Mouse (Mus musculus) mouse trophoblast stem cell (cell line): ENCODE results near the gene Kif3b.
"Not testable (repeated sequence)": the region's sequence is repeated elsewhere in the genome, so short reads cannot be mapped to it uniquely, and the experiment has no call there.

Source experiments
- in situ Hi-C, 2 experiments: fragments of 300-500 bp; cut with MseI, MboI; formaldehyde crosslinking; loops; 2 replicates in 1 of 2; 3 replicates in 1 of 2; pipeline ENCODE4 v1.15.1; 2025

Gene Kif3b

DNA sequence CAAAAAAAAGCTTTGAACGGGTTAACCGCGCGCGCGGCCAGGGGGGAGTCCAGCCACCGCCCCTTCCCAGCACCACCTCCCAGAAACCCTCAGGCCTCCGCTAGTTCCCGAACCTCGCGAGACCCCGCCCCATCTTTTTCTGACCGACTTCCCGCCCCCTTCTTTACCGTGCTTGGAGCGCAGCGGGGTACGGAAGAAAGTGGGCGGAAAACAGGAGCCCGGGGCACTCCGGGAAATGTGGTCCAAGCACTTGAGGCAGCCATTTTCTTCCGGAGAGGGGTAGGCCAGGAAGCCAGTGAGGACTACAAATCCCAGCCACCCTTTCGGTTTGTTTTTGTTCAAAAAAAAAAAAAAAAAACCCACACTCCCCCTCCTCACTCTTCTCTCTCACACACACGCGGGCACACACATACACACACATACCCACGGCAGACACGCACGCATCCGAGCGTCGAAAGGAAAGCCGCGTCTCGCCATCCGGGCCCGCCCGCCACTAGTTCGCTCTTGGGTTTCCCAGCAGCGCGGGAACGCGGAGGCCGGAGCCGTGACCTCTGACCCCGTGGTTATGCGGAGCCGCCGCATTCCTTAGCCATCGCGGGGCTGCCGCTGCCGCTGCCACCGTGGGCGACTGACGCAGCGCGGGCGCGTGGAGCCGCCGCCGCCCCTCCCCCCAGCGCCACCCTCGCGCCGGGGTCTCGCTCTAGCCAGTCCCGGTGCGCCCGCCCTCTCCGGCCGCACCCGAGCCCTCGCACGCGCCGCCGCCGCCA is 54.4 kb downstream of the Kif3b start, which contains the start of gene Asxl1:
Asxl1 (plus strand) TSS at position 376 of the 767 bp plus-strand sequence.
- in situ Hi-C loops, result no loop called here

DNA sequence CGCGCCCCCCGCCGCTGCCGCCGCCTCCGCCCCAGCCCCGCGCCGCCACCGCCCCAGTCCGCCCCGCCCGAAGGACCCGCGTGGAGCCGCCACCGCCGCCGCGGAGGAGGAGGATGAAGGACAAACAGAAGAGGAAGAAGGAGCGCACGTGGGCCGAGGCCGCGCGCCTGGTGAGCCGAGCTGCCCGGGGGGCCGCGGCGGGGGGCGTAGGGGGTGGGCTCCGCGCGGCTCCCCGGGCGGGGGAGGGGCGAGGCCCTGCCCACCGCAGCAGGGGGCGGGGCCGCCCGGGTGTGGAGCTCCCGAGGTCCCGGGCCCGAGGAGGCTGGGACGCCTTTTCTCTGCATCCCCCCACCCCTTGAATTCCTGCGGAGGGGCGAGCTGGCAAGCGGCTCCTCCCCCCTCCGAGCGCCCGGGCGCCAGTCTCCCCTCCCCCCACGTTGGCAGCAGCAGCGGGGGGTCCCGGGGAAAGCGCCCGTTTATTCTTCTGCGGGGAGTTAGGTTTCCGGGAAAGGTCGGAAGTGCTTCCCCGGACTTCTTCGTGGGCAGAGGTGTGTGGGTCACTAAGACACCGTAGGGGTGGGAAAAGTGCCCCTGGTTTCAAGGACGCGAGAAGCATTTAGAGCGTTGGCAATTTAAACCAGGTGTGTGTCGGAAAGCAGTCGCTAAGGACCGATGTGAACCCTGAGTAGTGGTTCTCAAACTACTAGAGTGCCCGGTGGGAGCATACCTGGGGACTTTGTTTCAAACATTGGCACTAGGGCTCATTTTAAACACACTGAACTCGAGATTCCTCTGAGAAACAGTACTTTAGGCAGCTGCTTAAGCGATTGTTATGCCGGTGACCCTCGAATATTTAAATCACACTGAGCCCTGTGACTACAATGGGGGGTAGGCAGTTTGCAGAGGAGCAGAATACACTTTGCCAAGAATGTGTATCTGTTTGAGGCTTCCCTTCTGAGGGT is 55.3 kb downstream of the Kif3b start:
- in situ Hi-C loops, result no loop called here

DNA sequence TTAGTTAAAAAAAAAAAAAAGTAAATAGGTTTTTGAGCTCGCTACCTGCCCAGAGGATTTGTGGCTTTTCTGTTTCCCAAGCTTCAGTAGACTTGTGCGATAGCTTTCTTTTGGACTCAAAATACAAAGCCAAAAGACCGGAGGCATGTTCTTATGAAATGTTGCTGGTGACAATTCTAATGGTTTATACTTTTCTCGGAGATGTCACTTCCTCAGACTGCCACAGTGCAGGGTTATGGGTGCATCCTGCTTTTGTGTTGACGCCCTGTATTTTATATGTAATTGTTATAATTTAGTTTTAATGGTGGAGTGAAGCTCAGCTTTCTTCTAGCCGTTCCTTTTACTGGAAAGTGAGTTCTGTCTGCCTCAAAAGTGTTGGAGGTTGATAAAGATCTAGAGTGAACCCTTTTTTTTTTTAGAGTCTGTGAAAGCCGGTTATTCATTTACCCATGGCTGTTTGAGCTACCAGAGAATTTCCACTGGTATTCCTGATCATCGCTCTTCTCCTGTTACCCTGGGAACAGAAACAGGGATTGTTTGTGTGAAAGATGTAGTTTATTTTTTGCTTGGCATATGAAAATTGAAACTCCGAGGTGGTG is 56.1 kb downstream of the Kif3b start:
- in situ Hi-C loops, result no loop called here

DNA sequence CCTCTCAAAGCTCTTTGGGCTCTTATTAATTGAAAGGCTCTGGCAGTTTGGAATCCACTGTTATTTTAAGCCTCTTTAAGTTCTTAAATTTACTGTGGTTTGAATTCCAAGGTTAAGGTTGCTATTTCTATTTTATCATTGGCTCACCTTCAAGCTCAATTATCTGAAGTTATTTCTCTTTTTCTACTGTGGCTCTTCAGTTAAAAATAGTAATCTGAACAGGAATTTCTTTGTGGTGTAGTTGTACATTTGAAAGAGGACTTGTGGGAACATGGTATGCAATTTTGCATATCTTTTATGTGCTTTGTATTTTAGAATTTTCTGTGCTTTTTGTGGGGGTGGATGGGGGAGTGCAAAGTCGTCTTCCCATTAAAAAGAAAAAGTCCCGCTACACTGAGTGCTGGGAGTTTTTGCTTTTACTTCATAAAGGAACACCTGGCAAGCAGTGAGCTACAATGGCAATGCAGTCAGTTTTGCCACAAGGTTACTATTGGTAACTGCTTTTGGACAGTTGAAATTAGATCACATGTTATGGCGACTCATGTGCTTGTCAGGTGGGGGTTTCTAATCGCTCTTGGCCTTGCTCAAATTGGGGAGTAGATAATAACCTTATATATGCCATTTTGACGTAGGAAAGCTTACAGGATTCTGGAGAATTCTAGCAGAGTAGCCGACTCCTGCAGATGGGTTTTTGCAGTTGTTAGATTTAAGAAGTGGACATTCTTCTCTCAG is 57.1 kb downstream of the Kif3b start:
- in situ Hi-C loops, result no loop called here

DNA sequence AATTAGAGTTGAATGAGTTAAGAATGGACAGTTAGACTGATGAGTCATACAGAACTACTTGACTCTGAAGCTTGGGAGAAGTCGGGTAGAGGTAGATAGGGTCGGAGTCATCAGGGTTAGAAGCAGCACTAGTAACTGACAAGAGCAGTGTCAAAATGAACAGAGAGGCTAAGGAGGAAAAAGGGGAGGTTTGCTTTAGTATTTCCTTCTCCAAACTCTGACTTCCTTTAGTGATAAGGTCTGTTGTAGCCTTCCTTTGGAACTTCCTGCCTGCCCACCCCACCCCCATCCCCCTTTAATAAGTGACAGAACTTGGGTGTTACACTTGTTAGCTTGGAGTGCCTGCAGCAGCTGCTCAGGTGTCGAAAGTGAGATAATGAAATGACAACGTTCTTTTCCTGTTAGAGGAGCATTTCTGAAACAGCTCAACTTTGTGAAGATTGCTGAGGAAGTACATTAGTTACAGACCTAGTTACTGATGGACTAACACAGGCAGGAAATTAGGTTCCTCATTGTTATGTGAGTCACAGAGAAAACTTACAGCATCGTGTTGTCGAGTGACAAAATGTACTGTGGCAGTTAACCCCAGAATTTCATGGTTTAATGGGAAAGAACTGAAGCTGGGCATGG is 59.5 kb downstream of the Kif3b start:
- in situ Hi-C loops, result no loop called here

DNA sequence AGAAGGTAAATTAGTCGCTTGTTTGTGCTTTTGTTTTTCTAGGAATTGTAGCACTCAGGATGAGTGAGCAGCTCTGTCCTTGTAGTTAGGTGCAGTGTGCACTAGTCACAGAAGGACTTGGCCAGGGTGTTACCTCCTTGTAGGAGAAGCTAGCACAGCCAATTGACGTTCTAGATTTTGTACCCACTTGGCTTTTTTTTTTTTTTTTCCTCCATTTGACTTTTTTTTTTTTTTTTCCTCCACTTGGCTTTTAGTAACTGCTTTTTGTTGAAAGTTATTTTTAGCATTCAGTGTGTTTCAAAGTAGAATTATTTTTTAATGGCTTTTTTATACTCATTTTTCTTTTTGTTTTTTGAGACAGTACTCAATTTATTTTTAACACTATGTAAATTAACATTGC is 63.4 kb downstream of the Kif3b start:
- in situ Hi-C loops, result no loop called here

DNA sequence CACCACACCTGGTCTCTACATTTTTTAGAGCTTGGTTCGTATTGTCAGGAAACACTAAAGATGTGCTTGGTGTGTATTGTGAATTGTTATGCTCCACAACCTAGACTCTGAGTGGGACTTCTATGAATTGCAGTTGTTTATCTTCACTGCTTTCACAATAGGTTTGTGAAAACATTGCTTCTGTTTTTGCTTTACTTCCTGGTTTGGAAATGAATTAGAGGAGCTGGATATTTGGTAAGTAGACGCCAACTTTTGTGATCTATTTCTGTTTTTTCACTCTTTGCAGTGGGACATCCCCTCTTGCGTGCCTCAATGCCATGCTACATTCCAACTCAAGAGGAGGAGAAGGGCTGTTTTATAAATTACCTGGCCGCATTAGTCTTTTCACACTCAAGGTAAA is 65.6 kb downstream of the Kif3b start:
- in situ Hi-C loops, result no loop called here

DNA sequence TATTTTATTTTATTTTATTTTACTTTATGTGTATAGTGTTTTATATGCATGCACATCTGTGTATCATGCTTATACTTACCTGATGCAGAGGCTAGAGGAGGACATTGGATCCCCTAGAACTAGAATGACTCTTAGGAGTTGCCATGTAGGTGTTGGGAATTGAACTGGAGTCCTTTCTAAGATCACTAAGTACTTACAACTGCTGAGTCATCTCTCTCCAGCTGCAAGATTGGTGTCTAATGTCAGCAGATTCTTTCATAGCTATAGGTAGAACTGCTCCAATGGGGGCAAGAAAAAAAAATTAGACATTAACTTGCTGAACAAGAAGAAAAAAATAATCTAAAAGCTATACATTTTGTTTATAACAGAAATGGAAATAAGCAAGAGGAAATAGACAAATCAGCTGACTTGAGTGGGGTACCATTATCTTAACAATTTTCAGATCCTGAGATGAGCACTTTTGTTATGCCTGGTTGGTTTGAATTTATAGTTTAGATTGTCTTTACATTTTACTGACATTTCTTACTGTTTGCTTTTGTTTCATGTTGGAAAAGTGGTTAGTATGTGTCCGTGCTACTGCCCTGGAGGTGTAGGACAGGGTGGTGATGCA is 70.0 kb downstream of the Kif3b start:
- in situ Hi-C loops, result no loop called here

DNA sequence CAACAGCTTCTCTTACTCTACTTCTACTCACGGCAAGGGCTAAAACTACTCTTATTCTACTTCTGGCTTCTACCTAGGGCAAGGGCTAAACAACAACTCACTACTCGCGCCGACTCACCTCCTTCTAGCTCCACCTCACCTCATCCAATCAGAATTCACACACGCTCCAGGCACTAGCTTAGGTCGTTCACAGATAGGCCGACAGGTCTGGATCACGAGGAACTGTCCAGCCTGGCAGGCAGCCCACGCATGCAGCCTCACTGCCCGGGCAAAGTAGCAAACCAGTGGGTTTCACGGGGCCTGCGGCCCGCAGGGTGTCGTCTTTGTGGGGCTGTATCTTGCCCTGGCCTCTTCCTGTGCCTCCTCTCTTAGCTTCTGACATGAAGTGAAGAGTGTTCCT is 73.3 kb downstream of the Kif3b start:
- in situ Hi-C loops, result not testable (repeated sequence)

DNA sequence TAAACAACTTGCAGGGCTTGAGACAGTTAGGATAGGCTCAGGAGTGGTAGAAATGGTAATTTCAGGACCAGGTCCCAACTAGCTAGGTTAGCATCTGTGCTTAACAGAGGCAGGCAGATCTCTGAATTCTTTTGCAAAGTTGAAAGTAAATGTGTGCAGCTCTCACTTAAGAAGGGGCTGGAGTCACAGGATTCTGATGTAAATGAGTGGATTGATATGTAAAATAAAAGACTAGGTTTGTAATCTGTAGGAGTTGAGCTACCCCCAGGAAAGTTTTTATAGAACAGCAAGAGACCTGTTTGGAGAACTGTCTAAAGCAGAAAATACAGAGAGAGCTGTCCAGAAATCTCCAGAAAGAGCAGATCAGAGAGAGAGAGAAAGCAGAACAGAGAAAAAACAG is 79.7 kb downstream of the Kif3b start:
- in situ Hi-C loops, result no loop called here

DNA sequence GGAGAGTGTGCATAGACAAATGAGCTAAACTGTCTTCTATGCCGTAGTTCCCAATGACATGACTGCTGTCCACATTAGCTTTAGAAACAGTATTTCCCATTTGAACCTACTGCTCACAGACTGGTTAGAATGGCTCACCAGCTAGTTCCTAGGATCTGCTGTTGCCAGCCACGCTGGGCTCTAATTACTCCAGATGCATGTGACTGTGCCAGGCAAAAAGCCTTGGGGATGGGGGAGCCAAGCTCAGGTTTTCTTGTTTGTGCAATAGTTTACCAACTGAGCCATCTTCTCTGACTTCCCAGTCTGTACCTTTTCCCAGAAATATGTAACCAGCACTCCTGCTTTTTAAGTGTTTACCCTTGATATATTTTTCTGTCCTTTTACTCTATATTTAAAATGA is 84.2 kb downstream of the Kif3b start:
- in situ Hi-C loops, result no loop called here

DNA sequence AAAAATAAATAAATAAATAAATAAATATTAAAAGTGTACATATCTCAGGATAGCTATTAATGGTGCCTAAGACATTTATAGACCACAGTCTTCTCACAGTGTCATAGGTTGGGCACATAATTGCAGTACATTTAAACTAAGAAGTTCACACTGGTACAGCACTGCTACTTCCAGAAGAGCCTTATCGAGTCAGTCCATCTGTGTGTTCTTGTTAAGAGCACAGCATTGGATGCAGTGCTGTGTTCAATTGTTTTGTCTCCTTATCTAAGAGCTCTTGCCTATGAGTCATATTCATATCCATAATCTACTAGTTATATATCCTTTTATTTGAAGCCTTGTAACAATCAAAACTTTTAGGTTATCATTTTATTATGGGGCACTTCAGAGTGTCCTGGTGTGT is 89.3 kb downstream of the Kif3b start:
- in situ Hi-C loops, result no loop called here
